Mouse (Mus musculus) liver, embryonic 13.5 days (tissue): Measurements from ENCODE around the gene Cracr2b. TPM values are rescaled to one million over a fixed set of nuclear protein-coding genes. Genes with fewer than 3 reads are reported as not detected.

ENCODE experiments used
- ATAC-seq: fragments of 200-750 bp; cut with Nextera tagmentation; 2 replicates; pipeline ENCODE4 v1.8.0; 2017; ENCODE audit warnings: low read depth, mild to moderate bottlenecking, moderate number of reproducible peaks, moderate library complexity
- DNase-seq: peaks from one replicate; pipeline ENCODE4 v3.0.0; 2022
- H3K27ac ChIP-seq: fragments of 300-500 bp; sonication (generic); 2 replicates; pipeline ENCODE4 v1.5.1; 2015; ENCODE audit warnings: moderate library complexity, mild to moderate bottlenecking, inconsistent platforms
- H3K27me3 ChIP-seq: fragments of 300-500 bp; sonication (generic); 2 replicates; pipeline ENCODE4 v1.6.1; 2015; ENCODE audit warnings: mild to moderate bottlenecking, inconsistent platforms
- H3K36me3 ChIP-seq: fragments of 300-500 bp; sonication (generic); 2 replicates; pipeline ENCODE4 v1.6.1; 2015; ENCODE audit warnings: mild to moderate bottlenecking, inconsistent platforms
- H3K4me1 ChIP-seq: fragments of 300-500 bp; sonication (generic); replicated peaks from 2 replicates; pipeline ENCODE4 v1.6.1; 2015; ENCODE audit warnings: inconsistent platforms
- H3K4me2 ChIP-seq: fragments of 300-500 bp; sonication (generic); 2 replicates; pipeline ENCODE4 v1.6.1; 2015; ENCODE audit warnings: inconsistent platforms, mild to moderate bottlenecking, moderate library complexity
- H3K4me3 ChIP-seq: fragments of 300-500 bp; sonication (generic); replicated peaks from 2 replicates; pipeline ENCODE4 v1.5.1; 2015; ENCODE audit warnings: mild to moderate bottlenecking, inconsistent platforms
- H3K9ac ChIP-seq: fragments of 300-500 bp; sonication (generic); 2 replicates; pipeline ENCODE4 v1.6.1; 2015; ENCODE audit warnings: mild to moderate bottlenecking, inconsistent platforms
- H3K9me3 ChIP-seq: fragments of 300-500 bp; sonication (generic); replicated peaks from 2 replicates; pipeline ENCODE4 v1.6.1; 2016; ENCODE audit warnings: inconsistent platforms
- WGBS: fragments of 180-500 bp; shearing (Covaris S2); methylation state at CpG from one replicate; pipeline ENCODE4 v1.1.7; 2015; ENCODE audit not compliant: insufficient replicate concordance; 5-methylcytosine and 5-hydroxymethylcytosine counted together
- polyA plus RNA-seq: library from polyadenylated mRNA; unstranded; fragments of >200 nt; fragmentation: Nextera tagmentation; extraction: Ambion mirVana; gene quantifications from 2 replicates; pipeline ENCODE4 v1.2.1, GENCODE M21; 2015

Cracr2b gene
- polyA plus RNA-seq, 1 experiment from 2014 or later, result 4.0 TPM

- Histone ChIP-seq H3K4me1 (peaks cover 41% of the 10 kb centered on the region), H3K27ac (no peak overlapping the region), H3K4me2 (peak overlapping the region; percentile 77), H3K4me3 (peak overlapping the region; percentile 55), H3K9ac (peak overlapping the region; percentile 44), H3K9me3 (no peaks in the 10 kb centered on the region), H3K36me3 (peaks cover 13% of the 10 kb centered on the region), H3K27me3 (peaks cover 28% of the 10 kb centered on the region)
- WGBS, result 47% methylated on average over 11 of the region's 11 CpGs
- DNase-seq, result no peak
- no peak for ATAC-seq
Measured at GRCm38 (mm10) chr7:141482531-141483024, 21.7 kb downstream of the Cracr2b start.

GRCm38 (mm10) chr7:141483114-141483653, 22.3 kb downstream of the Cracr2b start:
- Histone ChIP-seq H3K4me2 (no peak overlapping the region), H3K9me3 (no peaks in the 10 kb centered on the region), H3K27ac (no peak overlapping the region), H3K9ac (no peak overlapping the region), H3K4me1 (peaks cover 35% of the 10 kb centered on the region), H3K4me3 (no peak overlapping the region), H3K27me3 (peaks cover 28% of the 10 kb centered on the region), H3K36me3 (peaks cover 17% of the 10 kb centered on the region)
- 70% methylated on average over 6 of the region's 6 CpGs for WGBS
- DNase-seq (no peak), ATAC-seq (no peak)

- ATAC-seq, result no peak
- no peak for DNase-seq
- H3K4me2 ChIP-seq, result no peak overlapping the region
- H3K36me3 ChIP-seq, result peaks cover 17% of the 10 kb centered on the region
- no peak overlapping the region for H3K9ac ChIP-seq
- WGBS, result 79% methylated on average over 5 of the region's 5 CpGs
- H3K27me3 ChIP-seq, result peaks cover 28% of the 10 kb centered on the region
- peaks cover 29% of the 10 kb centered on the region for H3K4me1 ChIP-seq
- no peaks in the 10 kb centered on the region for H3K9me3 ChIP-seq
- H3K4me3 ChIP-seq, result no peak overlapping the region
- no peak overlapping the region for H3K27ac ChIP-seq
Measured at GRCm38 (mm10) chr7:141484186-141485120, 23.6 kb downstream of the Cracr2b start.

- no peak for DNase-seq
- 65% methylated on average over 2 of the region's 2 CpGs for WGBS
- H3K9ac ChIP-seq, result no peak overlapping the region
- H3K4me3 ChIP-seq, result no peak overlapping the region
- H3K9me3 ChIP-seq, result no peaks in the 10 kb centered on the region
- peaks cover 27% of the 10 kb centered on the region for H3K4me1 ChIP-seq
- ATAC-seq, result no peak
- no peak overlapping the region for H3K27ac ChIP-seq
- H3K36me3 ChIP-seq, result peaks cover 20% of the 10 kb centered on the region
- no peak overlapping the region for H3K4me2 ChIP-seq
- H3K27me3 ChIP-seq, result peaks cover 28% of the 10 kb centered on the region
Measured at GRCm38 (mm10) chr7:141485186-141485585, 24.3 kb downstream of the Cracr2b start.

- Histone ChIP-seq H3K27me3 (peaks cover 28% of the 10 kb centered on the region), H3K4me2 (no peak overlapping the region), H3K27ac (no peak overlapping the region), H3K4me1 (peaks cover 23% of the 10 kb centered on the region), H3K9ac (no peak overlapping the region), H3K4me3 (no peak overlapping the region), H3K9me3 (no peaks in the 10 kb centered on the region), H3K36me3 (peaks cover 22% of the 10 kb centered on the region)
- DNase-seq (no peak), ATAC-seq (no peak)
- WGBS, result 81% methylated on average over 2 of the region's 2 CpGs
Measured at GRCm38 (mm10) chr7:141485606-141486005, 24.7 kb downstream of the Cracr2b start.

- Histone ChIP-seq H3K4me1 (peaks cover 19% of the 10 kb centered on the region), H3K4me2 (no peak overlapping the region), H3K9me3 (no peaks in the 10 kb centered on the region), H3K4me3 (no peak overlapping the region), H3K9ac (no peak overlapping the region), H3K27me3 (peaks cover 23% of the 10 kb centered on the region), H3K36me3 (peaks cover 28% of the 10 kb centered on the region), H3K27ac (no peak overlapping the region)
- no peak for DNase-seq
- WGBS, result 90% methylated on average over 1 of the region's 1 CpGs
- no peak for ATAC-seq
Measured at GRCm38 (mm10) chr7:141486239-141486638, 25.3 kb downstream of the Cracr2b start.

GRCm38 (mm10) chr7:141487141-141487540, 26.2 kb downstream of the Cracr2b start:
- Histone ChIP-seq H3K4me1 (peaks cover 16% of the 10 kb centered on the region), H3K27me3 (peaks cover 14% of the 10 kb centered on the region), H3K9ac (no peak overlapping the region), H3K4me2 (no peak overlapping the region), H3K27ac (no peak overlapping the region), H3K36me3 (peaks cover 36% of the 10 kb centered on the region), H3K4me3 (no peak overlapping the region), H3K9me3 (no peaks in the 10 kb centered on the region)
- ATAC-seq (no peak), DNase-seq (no peak)
- 71% methylated on average over 7 of the region's 7 CpGs for WGBS

GRCm38 (mm10) chr7:141491151-141491550, 30.3 kb downstream of the Cracr2b start:
- WGBS, result 19% methylated on average over 2 of the region's 2 CpGs
- ATAC-seq, result peak; percentile 67

GRCm38 (mm10) chr7:141492738-141493137, 31.8 kb downstream of the Cracr2b start:
- Histone ChIP-seq H3K4me1 (peaks cover 9% of the 10 kb centered on the region; the same call in 1 of the 2 replicates), H3K4me3 (no peak overlapping the region), H3K36me3 (peaks cover 58% of the 10 kb centered on the region), H3K9me3 (no peaks in the 10 kb centered on the region), H3K9ac (no peak overlapping the region), H3K4me2 (no peak overlapping the region), H3K27me3 (no peaks in the 10 kb centered on the region), H3K27ac (no peak overlapping the region)
- WGBS, result 79% methylated on average over 5 of the region's 5 CpGs
- DNase-seq (no peak), ATAC-seq (no peak)

More at GRCm38 (mm10) chr7:141491151-141491550, 30.3 kb downstream of the Cracr2b start:
- Histone ChIP-seq H3K4me1 (peaks cover 9% of the 10 kb centered on the region; the same call in 1 of the 2 replicates), H3K36me3 (peaks cover 61% of the 10 kb centered on the region), H3K4me2 (no peak overlapping the region), H3K27ac (no peak overlapping the region), H3K27me3 (no peaks in the 10 kb centered on the region), H3K9me3 (no peaks in the 10 kb centered on the region), H3K4me3 (no peak overlapping the region), H3K9ac (no peak overlapping the region)
- peak; percentile 53 for DNase-seq

- Histone ChIP-seq H3K4me2 (no peak overlapping the region), H3K4me1 (peaks cover 9% of the 10 kb centered on the region; the same call in 1 of the 2 replicates), H3K4me3 (no peak overlapping the region), H3K36me3 (peaks cover 58% of the 10 kb centered on the region), H3K27ac (no peak overlapping the region), H3K9ac (no peak overlapping the region), H3K27me3 (no peaks in the 10 kb centered on the region), H3K9me3 (no peaks in the 10 kb centered on the region)
- DNase-seq, result no peak
- no peak for ATAC-seq
- 83% methylated on average over 1 of the region's 1 CpGs for WGBS
Measured at GRCm38 (mm10) chr7:141493729-141494128, 32.8 kb downstream of the Cracr2b start.

GRCm38 (mm10) chr7:141495379-141495778, 34.5 kb downstream of the Cracr2b start:
- Histone ChIP-seq H3K27ac (no peak overlapping the region; the same call in 1 of the 2 replicates), H3K4me3 (no peak overlapping the region), H3K4me1 (peaks cover 9% of the 10 kb centered on the region), H3K36me3 (peaks cover 68% of the 10 kb centered on the region), H3K4me2 (no peak overlapping the region), H3K9ac (no peak overlapping the region), H3K27me3 (no peaks in the 10 kb centered on the region), H3K9me3 (no peaks in the 10 kb centered on the region)
- DNase-seq (no peak), ATAC-seq (no peak)
- 72% methylated on average over 2 of the region's 2 CpGs for WGBS
